Mouse (Mus musculus) limb, embryonic 12.5 days (tissue): ENCODE measurements at regions not wholly inside any gene's neighbourhood (a gene's known extent, or its start where the extent isn't known, plus 50 kb on each side); places are given as distances from the start of the nearest gene placed in this dataset.

Experiments
- ATAC-seq: fragments of 200-750 bp; cut with Nextera tagmentation; 2 replicates; pipeline ENCODE4 v1.8.0; 2017; ENCODE audit warnings: low read depth, moderate TSS enrichment; ENCODE audit not compliant: insufficient number of reproducible peaks, insufficient read depth, low FRiP score, low TSS enrichment
- H3K27ac ChIP-seq: fragments of 300-500 bp; sonication (generic); 2 replicates; pipeline ENCODE4 v1.5.1; 2016; ENCODE audit warnings: mild to moderate bottlenecking, moderate library complexity
- H3K27me3 ChIP-seq: fragments of 300-500 bp; sonication (generic); 2 replicates; pipeline ENCODE4 v1.6.1; 2016; ENCODE audit warnings: mild to moderate bottlenecking, moderate library complexity
- H3K36me3 ChIP-seq: fragments of 300-500 bp; sonication (generic); 2 replicates; pipeline ENCODE4 v1.6.1; 2016; ENCODE audit warnings: mild to moderate bottlenecking, moderate library complexity
- H3K4me1 ChIP-seq: fragments of 300-500 bp; sonication (generic); replicated peaks from 2 replicates; pipeline ENCODE4 v1.6.1; 2016
- H3K4me2 ChIP-seq: fragments of 300-500 bp; sonication (generic); 2 replicates; pipeline ENCODE4 v1.6.1; 2016; ENCODE audit warnings: mild to moderate bottlenecking, moderate library complexity
- H3K4me3 ChIP-seq: fragments of 300-500 bp; sonication (generic); replicated peaks from 2 replicates; pipeline ENCODE4 v1.5.1; 2016; ENCODE audit warnings: mild to moderate bottlenecking
- H3K9ac ChIP-seq: fragments of 300-500 bp; sonication (generic); replicated peaks from 2 replicates; pipeline ENCODE4 v1.6.1; 2016; ENCODE audit warnings: mild to moderate bottlenecking, moderate library complexity
- H3K9me3 ChIP-seq: fragments of 300-500 bp; sonication (generic); 2 replicates; pipeline ENCODE4 v1.6.1; 2016; ENCODE audit warnings: mild to moderate bottlenecking, moderate library complexity
- WGBS: fragments of 180-500 bp; shearing (Covaris S2); methylation state at CpG from one replicate; pipeline ENCODE4 v1.1.7; 2016; 5-methylcytosine and 5-hydroxymethylcytosine counted together

DNA sequence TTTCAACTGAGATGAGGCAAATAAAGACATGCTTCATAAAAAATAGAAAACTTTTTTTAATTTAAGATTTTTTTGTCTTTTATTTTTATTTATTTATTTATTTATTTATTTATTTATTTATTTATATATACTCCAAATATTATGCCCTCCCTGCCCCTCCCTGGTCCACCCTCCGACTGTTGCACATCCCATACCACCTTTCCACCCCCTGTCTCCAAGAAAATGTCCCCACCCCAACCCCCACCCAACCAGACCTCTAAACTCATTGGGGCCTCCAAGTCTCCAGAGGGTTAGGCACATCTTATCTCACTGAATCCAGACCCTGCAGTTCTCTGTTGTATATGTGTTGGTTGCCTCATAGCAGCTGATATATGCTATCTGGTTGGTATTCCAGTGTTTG lies 821.2 kb upstream of the Cdh7 start:
- WGBS, result 89% methylated on average over 1 of the region's 1 CpGs
- no peaks in the 10 kb centered on the region for H3K4me1 ChIP-seq
- no peak overlapping the region for H3K9ac ChIP-seq
- H3K4me2 ChIP-seq, result no peak overlapping the region
- H3K27me3 ChIP-seq, result no peaks in the 10 kb centered on the region
- H3K4me3 ChIP-seq, result no peak overlapping the region
- H3K36me3 ChIP-seq, result no peaks in the 10 kb centered on the region
- no peak overlapping the region for H3K27ac ChIP-seq
- no peak for ATAC-seq
- no peaks in the 10 kb centered on the region; the same call in 1 of the 2 replicates for H3K9me3 ChIP-seq

DNA sequence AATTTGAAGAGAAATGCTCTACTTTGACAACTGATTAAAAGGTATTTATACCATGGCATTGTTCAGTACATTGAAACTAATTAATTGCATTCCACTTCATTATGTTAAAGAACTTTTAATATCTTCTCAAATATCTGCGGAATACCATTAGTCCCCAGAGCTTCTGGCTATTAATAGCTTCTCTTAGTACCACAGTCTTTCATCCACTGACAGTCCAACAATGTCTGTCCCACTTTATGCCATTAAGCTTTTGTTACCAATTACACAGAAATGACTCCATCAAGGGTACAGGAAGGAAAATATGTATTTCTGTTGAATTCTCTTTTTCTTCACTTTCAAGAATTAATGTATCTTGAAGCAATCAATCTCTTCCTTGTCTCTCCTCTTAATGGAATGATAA lies 811.4 kb upstream of the Cdh7 start:
- no peak overlapping the region for H3K9ac ChIP-seq
- WGBS, result 90% methylated on average over 1 of the region's 1 CpGs
- no peak overlapping the region for H3K4me2 ChIP-seq
- H3K36me3 ChIP-seq, result no peaks in the 10 kb centered on the region
- no peaks in the 10 kb centered on the region for H3K4me1 ChIP-seq
- no peak for ATAC-seq
- no peak overlapping the region for H3K27ac ChIP-seq
- no peaks in the 10 kb centered on the region for H3K27me3 ChIP-seq
- no peak overlapping the region for H3K4me3 ChIP-seq
- H3K9me3 ChIP-seq, result no peaks in the 10 kb centered on the region

DNA sequence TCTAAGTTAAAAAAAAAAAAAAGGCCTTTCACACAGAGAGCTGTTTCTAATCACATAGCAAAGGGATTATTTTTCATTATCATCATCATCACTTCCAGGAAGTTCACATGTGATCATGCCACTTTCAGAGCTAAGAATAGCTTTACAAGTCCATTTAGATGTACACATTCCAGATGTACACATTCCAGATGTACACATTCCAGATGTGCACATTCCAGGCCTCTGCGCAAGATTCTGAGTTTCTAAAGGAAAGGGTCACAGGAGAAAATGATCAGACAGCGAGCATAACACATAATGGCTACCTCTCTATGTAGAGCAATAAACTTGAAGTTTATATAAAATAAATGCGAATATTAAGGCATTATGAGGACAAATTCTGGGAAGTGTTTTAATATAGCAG lies 795.7 kb upstream of the Cdh7 start:
- Histone ChIP-seq H3K9me3 (no peaks in the 10 kb centered on the region), H3K27me3 (no peaks in the 10 kb centered on the region), H3K9ac (no peak overlapping the region), H3K4me3 (no peak overlapping the region), H3K4me2 (no peak overlapping the region), H3K4me1 (no peaks in the 10 kb centered on the region), H3K36me3 (no peaks in the 10 kb centered on the region), H3K27ac (no peak overlapping the region)
- 0 out of 2 replicates have a peak, but pooled peaks have one; percentile 52 for ATAC-seq
- 36% methylated on average over 3 of the region's 3 CpGs for WGBS

DNA sequence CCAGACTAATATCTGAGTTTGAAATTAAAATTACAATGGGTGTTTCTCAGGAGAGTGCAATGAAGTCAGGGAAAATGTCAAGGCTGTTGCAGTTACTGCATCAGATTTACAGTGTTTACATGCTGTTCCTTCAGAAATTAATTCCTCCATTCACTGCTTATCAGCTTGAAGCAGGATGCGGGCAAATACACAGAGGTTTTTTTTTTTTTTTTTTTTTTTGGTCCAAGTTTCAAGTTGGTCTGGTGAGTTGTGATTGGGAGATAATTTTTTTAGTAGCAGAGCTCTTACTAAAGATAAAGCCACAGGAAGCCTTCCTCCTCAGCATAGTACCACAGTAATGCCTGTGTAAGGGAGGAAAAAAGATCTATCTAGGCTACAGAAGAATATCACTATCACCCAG lies 762.1 kb upstream of the Cdh7 start:
- no peaks in the 10 kb centered on the region for H3K27me3 ChIP-seq
- H3K4me1 ChIP-seq, result no peaks in the 10 kb centered on the region
- no peak for ATAC-seq
- H3K4me3 ChIP-seq, result no peak overlapping the region
- WGBS, result 83% methylated on average over 1 of the region's 1 CpGs
- H3K9ac ChIP-seq, result no peak overlapping the region
- H3K36me3 ChIP-seq, result no peaks in the 10 kb centered on the region
- no peaks in the 10 kb centered on the region for H3K9me3 ChIP-seq
- no peak overlapping the region for H3K27ac ChIP-seq
- no peak overlapping the region for H3K4me2 ChIP-seq

DNA sequence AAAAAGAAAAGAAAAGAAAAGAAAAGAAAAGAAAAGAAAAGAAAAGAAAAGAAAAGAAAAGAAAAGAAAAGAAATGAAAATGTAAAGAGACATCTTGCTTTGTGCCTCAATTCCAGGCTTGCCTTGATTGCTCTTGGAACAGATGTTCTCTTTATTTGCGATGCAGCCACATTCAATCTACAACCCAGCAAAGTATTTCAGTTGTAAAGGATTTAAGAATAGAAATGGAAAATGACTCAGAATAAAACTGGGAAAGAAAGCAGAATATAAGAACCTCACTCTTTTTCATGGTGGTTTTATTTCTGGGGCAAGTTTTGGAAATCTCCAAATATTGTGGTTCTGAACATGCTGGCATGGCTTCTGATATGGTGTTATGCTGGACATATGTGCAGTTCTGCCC lies 758.7 kb upstream of the Cdh7 start:
- Histone ChIP-seq H3K36me3 (no peaks in the 10 kb centered on the region), H3K9ac (no peak overlapping the region), H3K27ac (no peak overlapping the region), H3K27me3 (no peaks in the 10 kb centered on the region), H3K4me3 (no peak overlapping the region), H3K4me2 (no peak overlapping the region), H3K4me1 (no peaks in the 10 kb centered on the region), H3K9me3 (no peaks in the 10 kb centered on the region)
- ATAC-seq, result no peak
- WGBS, result 88% methylated on average over 1 of the region's 1 CpGs
